Mouse (Mus musculus): ENCODE results near the gene Atmin.
A peak's percentile ranks its signal among the peaks of the same experiment; 100 is the strongest.

The Atmin gene

GRCm38 (mm10) chr8:116943161-116943554 lies at the start of gene Atmin:
TSS of gene Atmin (plus strand) at chr8:116943393.
- DNase-seq = peak; percentile 86 to 88

GRCm38 (mm10) chr8:116893938-116894337 lies 49.3 kb upstream of the Atmin start:
- no peak for DNase-seq

- DNase-seq = no peak
These were observed 47.7 kb upstream of the Atmin start for GRCm38 (mm10) chr8:116895521-116895920.

GRCm38 (mm10) chr8:116904736-116905135 lies 38.5 kb upstream of the Atmin start:
- DNase-seq = no peak

- no peak for DNase-seq
These were observed 37.9 kb upstream of the Atmin start for GRCm38 (mm10) chr8:116905252-116905651.

GRCm38 (mm10) chr8:116905836-116906235 lies 37.4 kb upstream of the Atmin start:
- no peak for DNase-seq

GRCm38 (mm10) chr8:116921005-116921336 lies 22.2 kb upstream of the Atmin start:
- no peak for DNase-seq

GRCm38 (mm10) chr8:116921337-116922059 lies 21.7 kb upstream of the Atmin start, which contains the start of the genes Cmc2 and Cenpn:
TSS of gene Cmc2 (minus strand) at chr8:116921455.
TSS of gene Cenpn (plus strand) at chr8:116921730.
- peak; percentile 87 to 91 for DNase-seq

- DNase-seq = no peak
These were observed 21.0 kb upstream of the Atmin start for GRCm38 (mm10) chr8:116922060-116922757.

GRCm38 (mm10) chr8:116923526-116923925 lies 19.7 kb upstream of the Atmin start:
- DNase-seq = no peak

- DNase-seq = peak in 1 of 2 experiments; percentile 36
These were observed 15.3 kb upstream of the Atmin start for GRCm38 (mm10) chr8:116927880-116928279.

GRCm38 (mm10) chr8:116928588-116928987 lies 14.6 kb upstream of the Atmin start:
- no peak for DNase-seq

GRCm38 (mm10) chr8:116934976-116935375 lies 8.2 kb upstream of the Atmin start:
- no peak for DNase-seq

GRCm38 (mm10) chr8:116935506-116935905 lies 7.7 kb upstream of the Atmin start:
- DNase-seq = no peak

GRCm38 (mm10) chr8:116942284-116943058 lies 722 bp upstream of the Atmin start:
- DNase-seq = no peak

GRCm38 (mm10) chr8:116943555-116944384 lies 577 bp downstream of the Atmin start:
- DNase-seq = peak in 1 of 2 experiments; percentile 38

GRCm38 (mm10) chr8:116944385-116944696 lies 1.1 kb downstream of the Atmin start:
- DNase-seq = no peak

GRCm38 (mm10) chr8:116945169-116945910 lies 2.1 kb downstream of the Atmin start:
- no peak for DNase-seq

GRCm38 (mm10) chr8:116946268-116946838 lies 3.2 kb downstream of the Atmin start:
- DNase-seq = no peak

- no peak for DNase-seq
These were observed 3.7 kb downstream of the Atmin start for GRCm38 (mm10) chr8:116946851-116947250.

- no peak for DNase-seq
These were observed 4.4 kb downstream of the Atmin start for GRCm38 (mm10) chr8:116947589-116947988.

- peak in 1 of 2 experiments; percentile 40 for DNase-seq
These were observed 8.2 kb downstream of the Atmin start for GRCm38 (mm10) chr8:116951369-116951768.
